Mouse (Mus musculus) NIH3T3 (cell line): Measurements from ENCODE around the gene Fcgr4.
"Not testable (repeated sequence)": the region's sequence is repeated elsewhere in the genome, so short reads cannot be mapped to it uniquely, and the experiment has no call there.

Source experiments
- DNase-seq: peaks from one replicate; pipeline ENCODE4 v3.0.0-alpha.2; 2012; ENCODE audit warnings: low read depth

The Fcgr4 gene

DNA sequence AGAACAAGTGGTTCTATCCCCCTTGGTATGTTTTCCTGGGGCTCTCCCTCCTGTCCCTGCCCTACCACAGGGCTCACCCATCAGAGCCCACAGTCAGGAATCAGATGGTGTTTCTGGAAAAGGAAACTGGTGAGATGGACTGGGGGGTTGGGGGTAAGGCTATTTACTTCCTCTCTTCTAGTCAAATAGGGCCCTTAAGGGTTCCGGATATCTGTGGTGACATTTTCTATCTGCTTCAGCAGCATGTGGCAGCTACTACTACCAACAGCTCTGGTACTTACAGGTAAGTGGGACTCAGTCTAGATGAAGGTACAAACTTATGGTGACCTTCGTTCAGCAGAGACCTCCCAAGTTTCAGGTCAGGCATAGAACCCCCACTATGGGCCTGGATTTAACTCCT lies at the start of gene Fcgr4:
TSS of gene Fcgr4 (plus strand) at position 184 of the 400 bp plus-strand sequence.
- DNase-seq, result no peak

DNA sequence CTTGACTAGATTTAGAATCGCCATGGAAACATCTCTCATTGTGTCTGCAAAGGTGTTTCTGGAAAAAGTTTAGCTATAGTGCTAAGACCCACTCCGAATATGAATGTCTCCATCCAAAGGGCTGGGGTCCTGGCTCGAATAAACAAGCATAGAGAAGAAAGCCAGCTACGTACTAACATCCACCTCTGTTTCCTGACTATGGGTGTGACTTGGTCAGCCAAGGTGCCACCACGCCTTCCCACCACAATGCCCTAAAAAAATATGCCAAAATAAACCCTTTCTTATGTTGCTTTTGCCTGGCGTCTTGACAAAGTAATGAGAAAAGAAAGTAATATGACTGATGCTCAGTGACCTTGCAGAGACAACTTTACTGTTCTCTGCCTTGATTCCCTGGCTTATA lies 46.2 kb upstream of the Fcgr4 start:
- DNase-seq, result no peak

DNA sequence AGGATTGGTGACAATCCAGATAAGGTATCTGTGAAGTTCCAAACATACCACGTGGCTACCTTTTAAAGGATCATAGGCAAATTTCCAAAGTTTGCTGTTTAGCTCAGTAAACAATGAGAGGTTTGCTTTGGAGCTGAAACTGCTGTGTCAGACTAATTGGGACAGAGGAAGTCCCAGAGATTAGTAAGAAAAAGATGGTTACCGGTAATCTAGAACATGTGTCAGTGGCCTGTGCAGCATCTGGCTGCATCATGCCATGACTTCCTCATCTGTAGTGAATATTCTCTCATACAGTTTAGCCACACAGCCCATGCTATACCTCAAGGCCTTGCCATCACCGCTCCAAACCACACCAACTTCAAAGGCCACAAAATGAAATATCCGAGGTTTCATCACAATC lies 45.8 kb upstream of the Fcgr4 start:
- DNase-seq, result peak; percentile 15

GRCm38 (mm10) chr1:170974171-170974570 lies 44.5 kb upstream of the Fcgr4 start:
- no peak for DNase-seq

- no peak for DNase-seq
Observed at GRCm38 (mm10) chr1:170974736-170975135, 44.0 kb upstream of the Fcgr4 start.

- not testable (repeated sequence) for DNase-seq
Observed at GRCm38 (mm10) chr1:170975350-170975749, 43.4 kb upstream of the Fcgr4 start.

- DNase-seq, result no peak
Observed at GRCm38 (mm10) chr1:170975751-170976161, 43.0 kb upstream of the Fcgr4 start.

GRCm38 (mm10) chr1:170976447-170976846 lies 42.3 kb upstream of the Fcgr4 start, which contains the start of gene Fcgr2b:
TSS of gene Fcgr2b (minus strand) at chr1:170976547.
- DNase-seq, result no peak

DNA sequence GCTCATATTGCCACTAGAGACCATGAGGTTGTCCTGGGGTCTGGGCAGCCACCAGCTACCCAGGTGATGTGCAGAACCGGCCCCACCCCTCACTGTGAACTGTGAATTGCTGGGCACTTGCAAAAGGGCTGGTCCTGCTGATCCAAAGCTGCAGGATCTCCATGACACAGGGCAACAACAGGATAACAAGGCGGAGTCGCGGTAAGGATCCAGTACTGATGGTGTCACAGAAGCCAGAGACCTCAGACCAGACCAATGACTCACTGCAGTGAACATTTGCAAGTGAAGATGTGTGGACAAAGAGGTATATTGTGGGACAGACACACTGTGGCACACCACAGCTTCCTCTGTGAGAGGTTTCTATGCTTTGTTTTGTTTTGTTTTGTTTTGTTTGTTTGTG lies 40.1 kb upstream of the Fcgr4 start:
- no peak for DNase-seq

DNA sequence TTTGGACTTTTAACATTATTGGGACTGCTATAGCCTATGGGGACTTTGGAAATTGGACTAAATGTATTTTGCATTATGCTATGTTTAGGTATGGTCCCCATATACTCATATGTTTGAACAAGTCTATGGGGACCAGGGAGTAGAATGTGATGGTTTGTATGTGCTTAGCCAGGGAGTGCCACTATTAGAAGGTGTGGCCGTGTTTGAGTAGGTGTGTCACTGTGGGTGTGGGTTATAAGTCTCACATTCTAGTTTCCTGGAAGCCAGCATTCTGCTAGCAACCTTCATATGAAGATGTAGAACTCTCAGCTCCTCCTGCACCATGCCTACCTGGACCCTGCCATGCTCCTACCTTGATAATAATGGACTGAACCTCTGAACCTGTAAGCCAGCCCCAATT lies 37.0 kb upstream of the Fcgr4 start:
- not testable (repeated sequence) for DNase-seq

- no peak for DNase-seq
Observed at GRCm38 (mm10) chr1:170982301-170982700, 36.4 kb upstream of the Fcgr4 start.

DNA sequence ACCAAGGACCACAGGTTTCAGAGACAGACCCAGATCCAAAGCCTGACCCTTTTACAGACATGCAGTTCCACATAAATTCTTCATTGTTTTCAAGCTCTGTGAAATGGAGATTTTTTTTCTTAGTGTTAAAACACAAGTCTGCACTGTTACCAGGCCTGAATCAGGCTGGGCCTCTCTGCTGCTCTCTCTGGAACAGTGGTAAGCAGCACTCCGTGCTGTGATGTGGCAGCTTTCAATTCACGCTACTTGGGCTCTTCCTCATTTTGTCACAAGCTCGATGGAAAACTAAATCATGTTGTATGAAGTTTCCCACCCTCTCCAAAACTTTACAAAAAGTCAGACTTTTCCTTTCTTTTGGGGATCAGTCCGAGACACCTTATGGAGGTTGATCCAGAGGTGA lies 35.7 kb upstream of the Fcgr4 start:
- DNase-seq, result no peak

DNA sequence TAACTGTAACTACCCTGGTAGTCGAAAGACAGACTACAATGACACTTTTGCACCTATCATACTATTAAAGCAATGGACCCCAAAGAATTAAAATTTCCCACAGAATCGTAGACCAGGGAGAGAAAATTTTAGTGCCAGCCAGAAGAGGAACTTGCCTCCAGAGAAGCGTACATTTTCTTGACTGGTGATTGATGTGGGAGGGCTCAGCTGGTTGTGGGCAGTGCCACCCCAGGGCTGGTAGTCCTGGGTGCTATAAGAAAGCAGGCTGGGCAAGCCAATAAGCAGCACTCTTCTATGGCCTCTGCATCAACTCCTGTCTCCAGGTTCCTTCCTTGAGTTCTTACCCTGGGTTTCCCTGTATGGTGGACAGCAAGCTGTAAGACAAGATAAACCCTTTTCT lies 33.6 kb upstream of the Fcgr4 start:
- DNase-seq, result no peak

- DNase-seq, result no peak
Observed at GRCm38 (mm10) chr1:170985861-170986260, 32.9 kb upstream of the Fcgr4 start.

GRCm38 (mm10) chr1:170989656-170990055 lies 29.1 kb upstream of the Fcgr4 start:
- peak; percentile 43 for DNase-seq

GRCm38 (mm10) chr1:170992550-170992949 lies 26.2 kb upstream of the Fcgr4 start:
- DNase-seq, result peak; percentile 81

- no peak for DNase-seq
Observed at GRCm38 (mm10) chr1:170996034-170996433, 22.7 kb upstream of the Fcgr4 start.

DNA sequence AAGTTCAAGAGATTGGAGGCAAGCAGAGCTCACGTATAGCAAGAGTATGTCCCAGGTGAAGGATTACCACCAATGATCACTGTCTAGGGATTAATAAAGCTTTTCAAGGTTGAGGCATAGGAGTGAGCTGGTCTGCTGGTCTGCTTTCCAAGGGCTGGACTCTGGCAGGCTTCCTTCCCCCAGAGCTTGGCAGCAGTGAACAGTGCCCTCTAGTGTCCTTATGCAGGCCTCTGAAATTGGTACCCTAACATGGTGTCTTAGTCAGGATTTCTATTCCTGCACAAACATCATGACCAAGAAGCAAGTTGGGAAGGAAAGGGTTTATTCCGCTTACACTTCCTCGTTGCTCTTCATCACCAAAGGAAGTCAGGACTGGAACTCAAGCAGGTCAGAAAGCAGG lies 22.0 kb upstream of the Fcgr4 start:
- DNase-seq, result peak; percentile 93

GRCm38 (mm10) chr1:170997756-170998655 lies 20.7 kb upstream of the Fcgr4 start:
- peak; percentile 88 for DNase-seq

- no peak for DNase-seq
Observed at GRCm38 (mm10) chr1:170999811-171000210, 18.9 kb upstream of the Fcgr4 start.

DNA sequence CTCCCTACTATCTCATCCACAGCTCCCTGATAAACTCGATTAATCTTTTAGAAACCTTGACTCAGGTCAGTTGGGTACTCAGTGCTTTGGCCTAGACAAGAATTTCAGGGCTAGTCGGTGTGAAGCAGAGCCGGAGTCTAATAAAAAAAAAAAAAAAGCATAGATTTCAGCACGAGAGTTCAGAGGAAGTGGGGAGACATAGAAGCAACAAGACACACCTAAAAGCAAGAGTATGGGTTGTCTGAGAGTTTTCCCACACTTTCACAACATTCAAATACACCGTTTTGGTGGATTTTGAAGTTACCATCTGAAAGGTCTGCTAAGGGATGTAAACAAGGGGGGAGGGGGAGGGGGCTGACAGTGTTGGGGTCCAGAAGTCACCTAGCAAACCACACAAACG lies 13.6 kb upstream of the Fcgr4 start:
- DNase-seq, result no peak

- DNase-seq, result no peak
Observed at GRCm38 (mm10) chr1:171005586-171005985, 13.1 kb upstream of the Fcgr4 start.

DNA sequence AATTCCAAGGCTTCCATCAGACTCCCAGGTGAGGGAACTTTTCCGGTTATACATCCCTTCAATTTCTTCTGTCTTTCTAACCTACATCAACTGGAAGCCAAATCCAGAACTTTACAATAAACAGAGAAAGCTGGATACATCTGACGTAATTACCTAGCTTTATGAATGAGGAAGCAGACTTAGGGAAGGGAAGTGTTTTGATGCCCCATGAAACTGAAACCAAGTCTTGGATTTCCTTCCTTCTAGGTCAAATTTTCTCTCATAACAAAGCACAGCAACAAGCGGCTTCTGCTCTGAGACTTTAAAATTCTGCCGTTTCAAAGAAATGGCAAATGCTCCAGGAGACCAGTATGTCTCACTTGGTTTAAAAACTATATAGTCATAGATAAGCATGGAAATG lies 12.4 kb upstream of the Fcgr4 start:
- no peak for DNase-seq

- DNase-seq, result peak; percentile 51
Observed at GRCm38 (mm10) chr1:171006905-171007304, 11.8 kb upstream of the Fcgr4 start.
